Mouse (Mus musculus): Measurements from ENCODE around the gene Nipa1. TPM values are rescaled to one million over a fixed set of nuclear protein-coding genes. Genes with fewer than 3 reads are reported as not detected.

Gene Nipa1
- polyA plus RNA-seq, 1 experiment from 2014 or later, result 6.4 TPM

DNA sequence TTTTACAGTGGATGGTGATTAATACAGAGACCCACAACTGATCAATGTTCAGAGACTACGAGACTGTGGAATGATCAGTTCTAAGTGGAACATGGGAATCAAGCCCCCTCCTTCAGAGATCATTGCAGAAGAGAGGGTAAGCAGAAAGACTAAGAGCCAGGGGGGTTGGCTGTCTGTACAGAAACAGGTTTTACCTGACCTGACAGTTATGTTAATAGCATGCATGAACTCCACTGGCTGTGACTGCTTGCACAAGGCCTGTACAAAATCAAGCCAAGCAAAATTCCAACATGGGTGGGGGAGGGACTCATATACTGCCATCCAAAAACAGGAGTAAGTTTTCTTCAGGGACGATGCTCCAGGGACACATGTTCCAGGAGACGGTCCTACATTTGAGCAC is 28.6 kb downstream of the Nipa1 start:
- Histone ChIP-seq H3K9ac (ENCODE audit: low read length) (no peak overlapping the region), H3K4me1 (replicated peaks; ENCODE audit: control insufficient read depth, insufficient read depth) (no peaks in the 10 kb centered on the region), H3K9me3 (ENCODE audit: control insufficient read depth, low read length) (no peaks in the 10 kb centered on the region), H3K36me3 (ENCODE audit: control insufficient read depth, insufficient read depth, low read length) (no peaks in the 10 kb centered on the region), H3K4me2 (replicated peaks; ENCODE audit: low read depth) (no peak overlapping the region), H3K4me3 (ENCODE audit: low read depth, low read length) (no peak overlapping the region), H3K27me3 (ENCODE audit: control insufficient read depth, insufficient read depth, low read length) (no peaks in the 10 kb centered on the region), H3K27ac (replicated peaks) (no peak overlapping the region)
- ATAC-seq (ENCODE audit: low FRiP score, low TSS enrichment) (no peak), DNase-seq (ENCODE audit: low spot score) (no peak)
- WGBS, result 89% methylated on average over 3 of the region's 3 CpGs
- no peak for TF ChIP-seq EP300 (optimal IDR thresholded peaks at IDR 0.05)
- TF ChIP-seq CTCF (IDR thresholded peaks at IDR 0.05; ENCODE audit: low read depth), result no peak

DNA sequence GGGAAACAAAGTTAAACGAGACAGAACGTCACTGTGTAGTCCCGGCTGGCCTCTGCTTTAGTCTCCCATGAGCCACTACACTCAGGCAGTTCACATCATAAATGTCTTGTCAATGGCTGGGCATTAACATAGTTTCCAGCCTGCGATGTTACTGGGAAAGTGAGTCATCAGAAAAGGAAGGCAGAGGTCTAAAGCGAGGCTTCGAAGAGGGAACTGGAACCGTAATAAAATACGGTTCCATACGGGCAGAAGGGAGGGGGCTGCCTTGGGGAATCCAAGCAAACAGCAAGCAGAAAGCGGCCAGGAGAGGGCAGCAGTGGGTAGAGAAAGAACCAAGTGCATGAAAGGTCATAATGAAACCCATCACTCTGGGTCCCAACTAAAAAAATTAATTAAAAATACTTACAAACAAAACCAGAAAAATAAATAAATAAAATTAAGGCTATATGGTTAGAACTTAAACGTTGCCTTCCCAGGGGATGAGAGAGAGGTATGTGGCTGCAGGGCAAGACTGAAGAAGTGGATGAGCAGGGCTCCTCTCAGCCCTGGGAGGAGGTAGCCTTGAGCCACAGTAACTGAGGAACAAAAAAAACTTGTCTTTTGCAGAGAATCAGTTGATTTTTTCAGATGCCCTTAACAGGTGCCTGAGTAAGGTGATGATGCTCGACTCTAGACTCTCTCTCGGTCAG is 33.1 kb downstream of the Nipa1 start:
- DNase-seq (ENCODE audit: low spot score), result peak; percentile 75
- Histone ChIP-seq H3K9ac (ENCODE audit: low read length) (no peak overlapping the region), H3K4me1 (replicated peaks; ENCODE audit: control insufficient read depth, insufficient read depth) (no peaks in the 10 kb centered on the region), H3K9me3 (ENCODE audit: control insufficient read depth, low read length) (no peaks in the 10 kb centered on the region), H3K27me3 (ENCODE audit: control insufficient read depth, insufficient read depth, low read length) (no peaks in the 10 kb centered on the region), H3K4me3 (ENCODE audit: low read depth, low read length) (no peak overlapping the region), H3K4me2 (replicated peaks; ENCODE audit: low read depth) (peak overlapping the region; percentile 36), H3K27ac (replicated peaks) (no peak overlapping the region), H3K36me3 (ENCODE audit: control insufficient read depth, insufficient read depth, low read length) (no peaks in the 10 kb centered on the region)
- ATAC-seq (ENCODE audit: low FRiP score, low TSS enrichment), result peak; percentile 51; the same call in 1 of the 2 replicates
- 34% methylated on average over 13 of the region's 13 CpGs for WGBS
- TF ChIP-seq CTCF (IDR thresholded peaks at IDR 0.05; ENCODE audit: low read depth) (peak; percentile 82), EP300 (optimal IDR thresholded peaks at IDR 0.05) (no peak)

DNA sequence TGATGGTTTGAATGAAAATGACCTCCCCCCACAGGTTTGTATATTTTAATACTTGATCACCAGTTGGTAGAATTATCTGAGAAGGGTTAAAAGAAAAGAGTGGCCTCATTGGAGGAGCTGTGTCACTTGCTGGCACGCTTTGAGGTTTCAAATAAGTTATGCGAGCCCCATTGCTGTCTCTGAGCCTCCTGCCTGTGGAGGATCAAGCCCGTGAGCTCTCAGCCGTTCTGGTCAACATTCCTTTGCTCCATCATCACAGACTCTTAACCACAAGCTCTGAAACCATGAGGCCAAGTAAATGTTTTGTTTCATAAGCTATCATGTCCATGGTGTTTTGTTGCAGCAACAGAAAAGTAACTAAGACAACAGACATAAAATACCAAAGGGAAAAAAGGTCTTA is 35.0 kb downstream of the Nipa1 start:
- no peak for DNase-seq (ENCODE audit: low spot score)
- WGBS, result 77% methylated on average over 4 of the region's 4 CpGs
- no peak for TF ChIP-seq CTCF (IDR thresholded peaks at IDR 0.05; ENCODE audit: low read depth)
- no peak for TF ChIP-seq EP300 (optimal IDR thresholded peaks at IDR 0.05)

DNA sequence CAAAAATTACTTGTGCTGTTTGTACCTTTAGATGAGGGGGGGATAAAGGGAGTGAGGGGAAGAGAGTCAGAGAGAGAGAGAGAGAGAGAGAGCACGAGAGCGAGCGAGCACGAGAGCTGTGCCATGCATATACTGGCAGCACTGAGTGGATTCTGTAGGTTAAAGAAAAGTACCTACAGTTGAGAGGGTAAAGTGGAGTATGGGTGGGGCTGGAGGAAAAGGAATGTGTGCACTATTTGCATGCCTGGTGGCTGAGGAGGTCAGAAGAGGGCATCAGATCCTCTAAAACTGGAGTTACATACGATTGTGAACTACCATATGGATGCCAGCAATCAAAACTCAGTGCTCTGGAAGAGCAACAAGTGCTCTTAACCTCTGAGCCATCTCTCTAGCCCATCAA is 36.6 kb downstream of the Nipa1 start:
- no peak for TF ChIP-seq CTCF (IDR thresholded peaks at IDR 0.05; ENCODE audit: low read depth)
- no peak for TF ChIP-seq EP300 (optimal IDR thresholded peaks at IDR 0.05)
- H3K4me2 ChIP-seq (replicated peaks; ENCODE audit: low read depth), result no peak overlapping the region
- no peaks in the 10 kb centered on the region for H3K27me3 ChIP-seq (ENCODE audit: control insufficient read depth, insufficient read depth, low read length)
- H3K9ac ChIP-seq (ENCODE audit: low read length), result no peak overlapping the region
- 82% methylated on average over 5 of the region's 5 CpGs for WGBS
- no peaks in the 10 kb centered on the region for H3K4me1 ChIP-seq (replicated peaks; ENCODE audit: control insufficient read depth, insufficient read depth)
- H3K27ac ChIP-seq (replicated peaks), result no peak overlapping the region
- no peak for ATAC-seq (ENCODE audit: low FRiP score, low TSS enrichment)
- no peaks in the 10 kb centered on the region; the same call in 1 of the 2 replicates for H3K36me3 ChIP-seq (ENCODE audit: control insufficient read depth, insufficient read depth, low read length)
- H3K9me3 ChIP-seq (ENCODE audit: control insufficient read depth, low read length), result no peaks in the 10 kb centered on the region
- H3K4me3 ChIP-seq (ENCODE audit: low read depth, low read length), result no peak overlapping the region
- no peak for DNase-seq (ENCODE audit: low spot score)

More for the DNA sequence above, 35.0 kb downstream of the Nipa1 start:
- no peaks in the 10 kb centered on the region; the same call in 1 of the 2 replicates for H3K36me3 ChIP-seq (ENCODE audit: control insufficient read depth, insufficient read depth, low read length)
- no peaks in the 10 kb centered on the region for H3K4me1 ChIP-seq (replicated peaks; ENCODE audit: control insufficient read depth, insufficient read depth)
- no peaks in the 10 kb centered on the region for H3K9me3 ChIP-seq (ENCODE audit: control insufficient read depth, low read length)
- H3K4me3 ChIP-seq (ENCODE audit: low read depth, low read length), result no peak overlapping the region
- no peak overlapping the region for H3K9ac ChIP-seq (ENCODE audit: low read length)
- no peak overlapping the region for H3K27ac ChIP-seq (replicated peaks)
- H3K27me3 ChIP-seq (ENCODE audit: control insufficient read depth, insufficient read depth, low read length), result no peaks in the 10 kb centered on the region
- ATAC-seq (ENCODE audit: low FRiP score, low TSS enrichment), result no peak
- no peak overlapping the region for H3K4me2 ChIP-seq (replicated peaks; ENCODE audit: low read depth)

DNA sequence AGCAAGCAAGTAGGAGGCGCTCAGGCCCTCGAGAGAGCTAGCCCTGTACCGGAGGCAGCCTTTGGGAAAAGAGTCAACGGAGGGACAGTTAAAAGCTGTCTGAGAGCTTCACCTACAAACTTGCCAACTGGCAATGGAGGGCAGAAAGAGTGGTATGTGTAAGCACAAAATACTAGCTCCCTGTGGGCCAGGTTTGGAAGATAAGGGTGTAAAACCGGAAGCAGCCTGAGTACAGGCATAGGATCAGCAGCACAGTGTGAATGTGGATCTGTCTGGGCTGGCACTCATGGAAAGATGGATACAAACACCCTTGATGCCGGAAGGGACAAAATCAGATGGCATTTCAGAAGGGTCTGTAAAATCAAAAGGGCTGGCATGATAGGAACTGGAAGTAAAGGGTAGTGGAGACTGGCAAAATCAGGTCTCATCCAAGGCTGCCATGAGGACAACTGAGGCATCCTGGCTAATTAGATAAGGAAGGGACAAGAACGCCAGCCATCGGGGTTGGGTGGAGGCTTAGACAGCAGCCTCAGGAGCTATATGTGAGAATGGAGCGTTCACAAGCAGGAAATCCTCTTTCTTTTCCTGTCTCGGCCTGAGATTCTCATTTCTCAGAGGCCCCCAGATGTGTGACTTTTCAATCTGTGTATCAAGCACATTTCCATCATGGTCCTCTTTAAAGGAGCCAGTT is 37.6 kb downstream of the Nipa1 start:
- no peak overlapping the region for H3K9ac ChIP-seq (ENCODE audit: low read length)
- no peak for DNase-seq (ENCODE audit: low spot score)
- WGBS, result 85% methylated on average over 10 of the region's 10 CpGs
- H3K4me2 ChIP-seq (replicated peaks; ENCODE audit: low read depth), result no peak overlapping the region
- no peaks in the 10 kb centered on the region; the same call in 1 of the 2 replicates for H3K36me3 ChIP-seq (ENCODE audit: control insufficient read depth, insufficient read depth, low read length)
- no peak for ATAC-seq (ENCODE audit: low FRiP score, low TSS enrichment)
- no peaks in the 10 kb centered on the region for H3K4me1 ChIP-seq (replicated peaks; ENCODE audit: control insufficient read depth, insufficient read depth)
- no peaks in the 10 kb centered on the region for H3K27me3 ChIP-seq (ENCODE audit: control insufficient read depth, insufficient read depth, low read length)
- no peaks in the 10 kb centered on the region for H3K9me3 ChIP-seq (ENCODE audit: control insufficient read depth, low read length)
- H3K4me3 ChIP-seq (ENCODE audit: low read depth, low read length), result no peak overlapping the region
- TF ChIP-seq CTCF (IDR thresholded peaks at IDR 0.05; ENCODE audit: low read depth) (no peak), EP300 (optimal IDR thresholded peaks at IDR 0.05) (no peak)
- H3K27ac ChIP-seq (replicated peaks), result no peak overlapping the region

GRCm38 (mm10) chr7:55981511-55981910 is 38.2 kb downstream of the Nipa1 start:
- Histone ChIP-seq H3K9me3 (ENCODE audit: control insufficient read depth, low read length) (no peaks in the 10 kb centered on the region), H3K36me3 (ENCODE audit: control insufficient read depth, insufficient read depth, low read length) (no peaks in the 10 kb centered on the region; the same call in 1 of the 2 replicates), H3K27me3 (ENCODE audit: control insufficient read depth, insufficient read depth, low read length) (no peaks in the 10 kb centered on the region), H3K4me3 (ENCODE audit: low read depth, low read length) (no peak overlapping the region), H3K27ac (replicated peaks) (no peak overlapping the region), H3K9ac (ENCODE audit: low read length) (no peak overlapping the region), H3K4me2 (replicated peaks; ENCODE audit: low read depth) (no peak overlapping the region), H3K4me1 (replicated peaks; ENCODE audit: control insufficient read depth, insufficient read depth) (no peaks in the 10 kb centered on the region)
- 75% methylated on average over 2 of the region's 2 CpGs for WGBS
- ATAC-seq (ENCODE audit: low FRiP score, low TSS enrichment) (no peak), DNase-seq (ENCODE audit: low spot score) (no peak)
- TF ChIP-seq EP300 (optimal IDR thresholded peaks at IDR 0.05), result no peak
- no peak for TF ChIP-seq CTCF (IDR thresholded peaks at IDR 0.05; ENCODE audit: low read depth)

All from stomach, postnatal 0 days (tissue).